Mouse (Mus musculus): Measurements from ENCODE around the gene Cpeb1. TPM values are rescaled to one million over a fixed set of nuclear protein-coding genes. Genes with fewer than 3 reads are reported as not detected.

The Cpeb1 gene
- polyA plus RNA-seq (2014; fragmentation: Nextera tagmentation; extraction: Ambion mirVana): 0.36 and 0.62 TPM in 2 replicates

- Histone ChIP-seq H3K27ac (ENCODE audit: low read depth) (no peak within 1 kb of the TSS), H3K36me3 (ENCODE audit: insufficient read depth) (no peaks in the 10 kb centered on the region), H3K4me2 (peak within 1 kb of the TSS; percentile 80), H3K4me3 (ENCODE audit: low read depth, low read length) (peak within 1 kb of the TSS; percentile 49), H3K27me3 (ENCODE audit: insufficient read depth, low read length) (peaks cover 70% of the 10 kb centered on the region), H3K9me3 (ENCODE audit: low read depth, low read length) (no peaks in the 10 kb centered on the region), H3K9ac (peak within 1 kb of the TSS; percentile 13; the same call in 1 of the 2 replicates), H3K4me1 (ENCODE audit: insufficient read depth) (no peaks in the 10 kb centered on the region)
- TF ChIP-seq CTCF (IDR thresholded peaks at IDR 0.05; ENCODE audit: low read depth): peak; percentile 33
- ATAC-seq (ENCODE audit: insufficient read depth) (peak; percentile 77; the same call in 1 of the 2 replicates), DNase-seq (peak; percentile 77)
- WGBS: under 1% methylated on average over 28 of the region's 28 CpGs
Observed at GRCm38 (mm10) chr7:81455155-81455651, at the start of gene Cpeb1. Gene Cpeb1, minus strand, starts transcription at chr7:81455465.

- no peak for ATAC-seq (ENCODE audit: insufficient read depth)
- Histone ChIP-seq H3K27me3 (ENCODE audit: insufficient read depth, low read length) (no peaks in the 10 kb centered on the region), H3K4me1 (ENCODE audit: insufficient read depth) (no peaks in the 10 kb centered on the region), H3K27ac (ENCODE audit: low read depth) (no peak overlapping the region), H3K9me3 (ENCODE audit: low read depth, low read length) (no peaks in the 10 kb centered on the region), H3K4me3 (ENCODE audit: low read depth, low read length) (no peak overlapping the region), H3K36me3 (ENCODE audit: insufficient read depth) (no peaks in the 10 kb centered on the region), H3K4me2 (no peak overlapping the region), H3K9ac (no peak overlapping the region)
- no peak for DNase-seq
- no peak for TF ChIP-seq CTCF (IDR thresholded peaks at IDR 0.05; ENCODE audit: low read depth)
- 42% methylated on average over 2 of the region's 2 CpGs for WGBS
Observed at GRCm38 (mm10) chr7:81501050-81501449, 45.8 kb upstream of the Cpeb1 start.

- Histone ChIP-seq H3K4me1 (ENCODE audit: insufficient read depth) (no peaks in the 10 kb centered on the region), H3K27ac (ENCODE audit: low read depth) (no peak within 1 kb of the TSS), H3K27me3 (ENCODE audit: insufficient read depth, low read length) (peaks cover 15% of the 10 kb centered on the region), H3K36me3 (ENCODE audit: insufficient read depth) (no peaks in the 10 kb centered on the region), H3K4me2 (no peak within 1 kb of the TSS), H3K4me3 (ENCODE audit: low read depth, low read length) (no peak within 1 kb of the TSS), H3K9ac (no peak within 1 kb of the TSS), H3K9me3 (ENCODE audit: low read depth, low read length) (no peaks in the 10 kb centered on the region)
- no peak for DNase-seq
- TF ChIP-seq CTCF (IDR thresholded peaks at IDR 0.05; ENCODE audit: low read depth): no peak
- no peak for ATAC-seq (ENCODE audit: insufficient read depth)
- WGBS: 45% methylated on average over 7 of the region's 7 CpGs
Observed at GRCm38 (mm10) chr7:81498181-81498580, 42.9 kb upstream of the Cpeb1 start, which contains the start of gene BC048679. Gene BC048679, minus strand, starts transcription at chr7:81498281.

GRCm38 (mm10) chr7:81497171-81497570 is 41.9 kb upstream of the Cpeb1 start:
- 12% methylated on average over 6 of the region's 6 CpGs for WGBS

GRCm38 (mm10) chr7:81493331-81494021 is 38.2 kb upstream of the Cpeb1 start, which contains the start of gene Ap3b2:
Gene Ap3b2, minus strand, starts transcription at chr7:81493925.
- peak; percentile 89 for ATAC-seq (ENCODE audit: insufficient read depth)
- TF ChIP-seq CTCF (IDR thresholded peaks at IDR 0.05; ENCODE audit: low read depth): no peak
- DNase-seq: peak; percentile 88
- Histone ChIP-seq H3K9me3 (ENCODE audit: low read depth, low read length) (no peaks in the 10 kb centered on the region), H3K36me3 (ENCODE audit: insufficient read depth) (no peaks in the 10 kb centered on the region), H3K27me3 (ENCODE audit: insufficient read depth, low read length) (peaks cover 15% of the 10 kb centered on the region), H3K27ac (ENCODE audit: low read depth) (no peak within 1 kb of the TSS), H3K9ac (no peak within 1 kb of the TSS), H3K4me1 (ENCODE audit: insufficient read depth) (no peaks in the 10 kb centered on the region), H3K4me2 (peak within 1 kb of the TSS; percentile 75), H3K4me3 (ENCODE audit: low read depth, low read length) (peak within 1 kb of the TSS; percentile 44)
- under 1% methylated on average over 57 of the region's 57 CpGs for WGBS

More at GRCm38 (mm10) chr7:81497171-81497570, 41.9 kb upstream of the Cpeb1 start:
- H3K4me2 ChIP-seq: no peak overlapping the region
- TF ChIP-seq CTCF (IDR thresholded peaks at IDR 0.05; ENCODE audit: low read depth): no peak
- no peaks in the 10 kb centered on the region for H3K4me1 ChIP-seq (ENCODE audit: insufficient read depth)
- no peaks in the 10 kb centered on the region for H3K36me3 ChIP-seq (ENCODE audit: insufficient read depth)
- DNase-seq (no peak), ATAC-seq (ENCODE audit: insufficient read depth) (no peak)
- no peak overlapping the region for H3K4me3 ChIP-seq (ENCODE audit: low read depth, low read length)
- no peaks in the 10 kb centered on the region for H3K9me3 ChIP-seq (ENCODE audit: low read depth, low read length)
- no peak overlapping the region for H3K27ac ChIP-seq (ENCODE audit: low read depth)
- H3K9ac ChIP-seq: no peak overlapping the region
- H3K27me3 ChIP-seq (ENCODE audit: insufficient read depth, low read length): peaks cover 15% of the 10 kb centered on the region

GRCm38 (mm10) chr7:81492628-81493027 is 37.4 kb upstream of the Cpeb1 start:
- no peaks in the 10 kb centered on the region for H3K4me1 ChIP-seq (ENCODE audit: insufficient read depth)
- H3K9ac ChIP-seq: no peak overlapping the region
- H3K27ac ChIP-seq (ENCODE audit: low read depth): no peak overlapping the region
- H3K9me3 ChIP-seq (ENCODE audit: low read depth, low read length): no peaks in the 10 kb centered on the region
- 50% methylated on average over 9 of the region's 9 CpGs for WGBS
- ATAC-seq (ENCODE audit: insufficient read depth): no peak
- TF ChIP-seq CTCF (IDR thresholded peaks at IDR 0.05; ENCODE audit: low read depth): no peak
- peak overlapping the region; percentile 75; the same call in 1 of the 2 replicates for H3K4me2 ChIP-seq
- no peak overlapping the region for H3K4me3 ChIP-seq (ENCODE audit: low read depth, low read length)
- H3K27me3 ChIP-seq (ENCODE audit: insufficient read depth, low read length): peaks cover 15% of the 10 kb centered on the region
- DNase-seq: no peak
- H3K36me3 ChIP-seq (ENCODE audit: insufficient read depth): no peaks in the 10 kb centered on the region

- Histone ChIP-seq H3K9me3 (ENCODE audit: low read depth, low read length) (no peaks in the 10 kb centered on the region), H3K9ac (no peak overlapping the region), H3K4me1 (ENCODE audit: insufficient read depth) (no peaks in the 10 kb centered on the region), H3K27ac (ENCODE audit: low read depth) (no peak overlapping the region), H3K36me3 (ENCODE audit: insufficient read depth) (no peaks in the 10 kb centered on the region), H3K4me3 (ENCODE audit: low read depth, low read length) (no peak overlapping the region), H3K27me3 (ENCODE audit: insufficient read depth, low read length) (peaks cover 13% of the 10 kb centered on the region), H3K4me2 (no peak overlapping the region)
- TF ChIP-seq CTCF (IDR thresholded peaks at IDR 0.05; ENCODE audit: low read depth): no peak
- DNase-seq (peak; percentile 26), ATAC-seq (ENCODE audit: insufficient read depth) (no peak)
- 8% methylated on average over 9 of the region's 9 CpGs for WGBS
Observed at GRCm38 (mm10) chr7:81489649-81490048, 34.4 kb upstream of the Cpeb1 start.

All from lung, embryonic 14.5 days (tissue).